In genomic region chr11:68301660-68302059, GRCm38 (mm10) we compare ENCODE assay signal across 24 mouse cellular contexts.
"Had no signal": no experiment of that assay in that cellular context is flagged by ENCODE, and none has a peak within 500 bp of the region (broad histone marks: within the 10 kb centered on the region; RNA-seq: fewer than 3 reads in every experiment).

No protein-coding gene starts in this region.

- ATAC-seq: forebrain, postnatal 0 days; hindbrain, postnatal 0 days; intestine, embryonic 16.5 days had no signal

- H3K9ac ChIP-seq: forebrain, postnatal 0 days; heart, embryonic 13.5 days; heart, embryonic 15.5 days; hindbrain, embryonic 13.5 days; hindbrain, embryonic 15.5 days; kidney, embryonic 15.5 days had no signal

- H3K27ac ChIP-seq: heart, adult 2 months; heart, embryonic 13.5 days; heart, embryonic 15.5 days; hindbrain, embryonic 13.5 days; hindbrain, embryonic 15.5 days; hindbrain, postnatal 0 days; kidney, embryonic 15.5 days; kidney, postnatal 0 days had no signal

- DNase-seq: forebrain, postnatal 0 days; gastrocnemius, postnatal 14 days; gastrocnemius, postnatal 36 days; heart, adult 11 months; heart, adult 2 months; heart, postnatal 14 days; heart, postnatal 36 days; kidney, adult 11 months; kidney, adult 2 months; kidney, adult 9 months; kidney, postnatal 14 days; kidney, postnatal 36 days; layer of hippocampus, adult 9-11 months; layer of hippocampus, postnatal 36 days; left cerebral cortex, postnatal 4 days had no signal

- H3K9me3 ChIP-seq: heart, embryonic 13.5 days; heart, embryonic 15.5 days; hindbrain, embryonic 13.5 days; hindbrain, embryonic 15.5 days; kidney, embryonic 15.5 days had no signal

- H3K4me2 ChIP-seq: heart, embryonic 11.5 days; heart, embryonic 13.5 days; heart, embryonic 15.5 days; hindbrain, embryonic 13.5 days; hindbrain, embryonic 15.5 days; kidney, embryonic 15.5 days had no signal

- H3K4me3 ChIP-seq: heart, adult 2 months; heart, embryonic 13.5 days; heart, embryonic 15.5 days; hindbrain, embryonic 13.5 days; hindbrain, embryonic 15.5 days; kidney, embryonic 15.5 days had no signal

- H3K36me3 ChIP-seq: heart, embryonic 13.5 days; heart, embryonic 15.5 days; hindbrain, embryonic 13.5 days; hindbrain, embryonic 15.5 days; kidney, embryonic 15.5 days had no signal

- H3K27me3 ChIP-seq: heart, embryonic 13.5 days; heart, embryonic 15.5 days; hindbrain, embryonic 15.5 days; kidney, embryonic 15.5 days had no signal

- H3K4me1 ChIP-seq: hindbrain, embryonic 15.5 days had no signal
